ENCODE assay signal across 10 mouse cellular contexts in the genomic region with DNA sequence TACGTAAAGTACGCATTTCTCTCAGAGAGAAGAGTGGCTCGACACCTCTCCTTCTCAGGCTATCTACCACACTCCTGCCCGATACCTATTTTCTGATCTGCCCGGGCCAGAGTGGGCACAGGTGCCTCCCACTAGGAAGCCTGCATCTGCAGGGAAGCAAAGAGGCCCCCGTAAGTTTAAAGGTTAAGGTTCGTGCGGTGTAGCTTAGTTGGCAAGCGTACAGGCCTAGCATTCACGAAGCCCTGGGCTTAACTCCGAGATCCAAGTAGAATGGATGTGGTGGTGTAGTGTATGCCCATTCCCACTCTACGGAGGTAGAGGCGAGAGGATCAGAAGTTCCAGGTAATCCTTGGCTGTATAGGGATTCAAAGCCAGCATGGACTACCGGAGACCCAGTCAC.
"Had no signal": no experiment of that assay in that cellular context is flagged by ENCODE, and none has a peak within 500 bp of the region (broad histone marks: within the 10 kb centered on the region; RNA-seq: fewer than 3 reads in every experiment).

No protein-coding gene starts in this region.

- H3K27ac ChIP-seq: kidney, embryonic 15.5 days; limb, embryonic 12.5 days; liver, embryonic 13.5 days; lung, embryonic 15.5 days; macrophage; stomach, postnatal 0 days had no signal

- H3K27me3 ChIP-seq: kidney, embryonic 15.5 days; limb, embryonic 12.5 days; liver, embryonic 13.5 days; lung, embryonic 15.5 days; neural tube, embryonic 15.5 days had no signal

- H3K4me3 ChIP-seq: kidney, embryonic 15.5 days; limb, embryonic 12.5 days; liver, embryonic 13.5 days; lung, embryonic 15.5 days; megakaryocyte, embryonic 14.5 days; myocyte; neural tube, embryonic 15.5 days had no signal

- H3K9me3 ChIP-seq: kidney, embryonic 15.5 days; limb, embryonic 12.5 days; liver, embryonic 13.5 days; lung, embryonic 15.5 days; megakaryocyte, embryonic 14.5 days; neural tube, embryonic 15.5 days had no signal

- H3K4me1 ChIP-seq: liver, embryonic 13.5 days had no signal

- H3K36me3 ChIP-seq: kidney, embryonic 15.5 days; limb, embryonic 12.5 days; liver, embryonic 13.5 days; lung, embryonic 15.5 days; neural tube, embryonic 15.5 days had no signal

- H3K9ac ChIP-seq: kidney, embryonic 15.5 days; limb, embryonic 12.5 days; liver, embryonic 13.5 days; liver, postnatal 0 days; lung, embryonic 15.5 days; neural tube, embryonic 15.5 days had no signal

- H3K4me2 ChIP-seq: kidney, embryonic 15.5 days; limb, embryonic 12.5 days; liver, embryonic 13.5 days; lung, embryonic 15.5 days; neural tube, embryonic 15.5 days had no signal
